Mouse (Mus musculus): ENCODE data around the gene Rab1a.

DNA sequence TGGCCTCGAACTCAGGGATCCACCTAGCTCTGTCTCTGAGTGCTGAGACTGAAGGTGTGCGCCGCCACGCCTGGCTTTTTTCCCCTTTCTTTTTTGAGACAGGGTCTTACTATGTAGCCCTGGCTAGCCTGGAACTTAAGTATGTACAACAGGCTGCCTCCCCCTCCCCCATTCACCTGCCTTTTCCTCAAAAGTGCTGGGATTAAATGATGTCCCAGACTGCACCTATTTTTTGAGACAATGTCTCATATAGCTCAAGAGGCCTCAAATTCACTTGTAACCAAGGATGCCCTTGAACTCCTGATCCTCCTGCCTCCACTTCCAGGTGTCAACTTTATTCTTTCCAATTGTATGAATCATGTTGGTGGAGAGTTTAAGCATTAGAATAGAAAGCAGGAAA is 24.7 kb downstream of the Rab1a start:
- TF ChIP-seq EP300 (IDR thresholded peaks at IDR 0.05; ENCODE audit: low read depth) = no peak
- no peak for TF ChIP-seq CTCF (IDR thresholded peaks at IDR 0.05; ENCODE audit: low read depth)
